In the genomic region with DNA sequence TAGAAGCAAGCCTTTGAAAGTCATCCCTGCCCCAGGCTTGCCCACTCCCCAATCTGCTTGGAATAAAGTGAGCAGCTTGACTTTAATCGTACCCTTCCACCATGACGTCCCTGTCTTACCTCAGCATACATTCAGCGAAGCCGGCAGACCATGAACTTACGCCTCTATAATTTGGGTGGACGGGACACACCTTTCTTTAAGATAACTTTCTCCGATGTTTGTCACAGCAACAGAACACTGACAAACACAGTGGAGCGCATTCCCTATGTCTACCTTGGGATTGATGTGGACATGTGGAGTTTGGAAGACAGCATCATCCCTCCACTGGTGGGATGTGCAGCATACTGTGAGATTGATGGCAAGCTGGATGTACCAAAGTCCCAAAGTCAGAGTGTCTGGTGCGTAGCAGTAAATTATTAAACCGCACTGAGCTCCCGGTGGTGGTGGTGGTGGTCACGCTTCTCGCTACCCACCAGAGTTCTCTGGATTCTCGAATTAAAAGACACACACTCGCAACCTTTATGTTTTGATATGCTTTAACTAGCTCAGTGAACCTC, we compare ENCODE assay signal across 32 mouse cellular contexts. TPM values are rescaled to one million over a fixed set of nuclear protein-coding genes. Genes with fewer than 3 reads are reported as not detected.
A peak's percentile ranks its signal among the peaks of the same experiment; 100 is the strongest.
DNase-seq lines count a peak whose midpoint lies in the region; ATAC-seq and TF ChIP-seq lines count a peak whose summit lies in the region.
"Had no signal": no experiment of that assay in that cellular context is flagged by ENCODE, and none has a peak within 500 bp of the region (broad histone marks: within the 10 kb centered on the region; RNA-seq: fewer than 3 reads in every experiment).

No protein-coding gene starts in this region.

- no peaks in the 10 kb centered on the region for H3K27me3 ChIP-seq in forebrain, embryonic 10.5 days (ENCODE audit: poor library complexity, severe bottlenecking)
- H3K27me3 ChIP-seq in forebrain, embryonic 12.5 days: no peaks in the 10 kb centered on the region
- no peaks in the 10 kb centered on the region for H3K27me3 ChIP-seq in heart, postnatal 0 days (ENCODE audit: control insufficient read depth, insufficient read depth, low read length)
- no peaks in the 10 kb centered on the region for H3K27me3 ChIP-seq in heart, embryonic 12.5 days (replicated peaks)
- no peaks in the 10 kb centered on the region for H3K27me3 ChIP-seq in kidney, embryonic 16.5 days (ENCODE audit: insufficient read depth, low read length)
- no peaks in the 10 kb centered on the region for H3K27me3 ChIP-seq in lung, postnatal 0 days (replicated peaks; ENCODE audit: insufficient read depth, low read length)
- H3K27me3 ChIP-seq: forebrain, embryonic 13.5 days; heart, embryonic 15.5 days; midbrain, embryonic 12.5 days; neural tube, embryonic 12.5 days had no signal

- H3K9me3 ChIP-seq in forebrain, embryonic 10.5 days: no peaks in the 10 kb centered on the region
- H3K9me3 ChIP-seq in forebrain, embryonic 12.5 days: no peaks in the 10 kb centered on the region
- no peaks in the 10 kb centered on the region for H3K9me3 ChIP-seq in heart, postnatal 0 days (replicated peaks; ENCODE audit: control insufficient read depth, low read length)
- no peaks in the 10 kb centered on the region for H3K9me3 ChIP-seq in heart, embryonic 12.5 days (replicated peaks)
- no peaks in the 10 kb centered on the region for H3K9me3 ChIP-seq in kidney, embryonic 16.5 days (ENCODE audit: low read length)
- H3K9me3 ChIP-seq in lung, postnatal 0 days (ENCODE audit: low read length): no peaks in the 10 kb centered on the region
- H3K9me3 ChIP-seq: forebrain, embryonic 13.5 days; heart, embryonic 15.5 days; liver, embryonic 13.5 days; megakaryocyte, embryonic 14.5 days; midbrain, embryonic 12.5 days; neural tube, embryonic 12.5 days had no signal

- ATAC-seq in forebrain, embryonic 12.5 days (ENCODE audit: low FRiP score): no peak
- no peak for ATAC-seq in heart, postnatal 0 days (ENCODE audit: insufficient read depth, low read depth)
- no peak for ATAC-seq in heart, embryonic 12.5 days (ENCODE audit: insufficient number of reproducible peaks, low FRiP score)
- 0 out of 2 replicates have a peak, but pooled peaks have one; percentile 22 for ATAC-seq in kidney, embryonic 16.5 days (ENCODE audit: low FRiP score, low TSS enrichment)
- no peak for ATAC-seq in lung, postnatal 0 days

- H3K4me2 ChIP-seq in forebrain, embryonic 12.5 days: no peak overlapping the region
- no peak overlapping the region for H3K4me2 ChIP-seq in heart, postnatal 0 days (ENCODE audit: low read depth, low read length)
- no peak overlapping the region for H3K4me2 ChIP-seq in heart, embryonic 12.5 days
- H3K4me2 ChIP-seq in kidney, embryonic 16.5 days (replicated peaks; ENCODE audit: low read depth, low read length): no peak overlapping the region
- H3K4me2 ChIP-seq in lung, postnatal 0 days (replicated peaks; ENCODE audit: low read depth, low read length): no peak overlapping the region
- H3K4me2 ChIP-seq: forebrain, embryonic 13.5 days; hindbrain, embryonic 14.5 days; liver, embryonic 13.5 days; lung, embryonic 14.5 days; midbrain, embryonic 12.5 days; neural tube, embryonic 12.5 days had no signal

- H3K9ac ChIP-seq in forebrain, embryonic 12.5 days: no peak overlapping the region
- no peak overlapping the region for H3K9ac ChIP-seq in heart, postnatal 0 days (replicated peaks; ENCODE audit: low read depth, low read length)
- no peak overlapping the region for H3K9ac ChIP-seq in heart, embryonic 12.5 days
- H3K9ac ChIP-seq in kidney, embryonic 16.5 days (replicated peaks; ENCODE audit: low read length): no peak overlapping the region
- H3K9ac ChIP-seq in lung, postnatal 0 days (replicated peaks; ENCODE audit: low read depth): no peak overlapping the region
- H3K9ac ChIP-seq: forebrain, embryonic 13.5 days; heart, embryonic 15.5 days; hindbrain, embryonic 14.5 days; liver, embryonic 13.5 days; lung, embryonic 14.5 days; midbrain, embryonic 12.5 days; neural tube, embryonic 12.5 days had no signal

- WGBS in forebrain, embryonic 10.5 days: 93% methylated on average over 15 of the region's 15 CpGs
- WGBS in forebrain, embryonic 12.5 days: 93% methylated on average over 15 of the region's 15 CpGs
- 90% methylated on average over 15 of the region's 15 CpGs for WGBS in heart, postnatal 0 days
- WGBS in heart, embryonic 12.5 days: 88% methylated on average over 15 of the region's 15 CpGs
- 81% methylated on average over 15 of the region's 15 CpGs for WGBS in kidney, embryonic 16.5 days
- WGBS in lung, postnatal 0 days: 91% methylated on average over 15 of the region's 15 CpGs

- TF ChIP-seq EP300 in heart, postnatal 0 days (IDR thresholded peaks at IDR 0.05; ENCODE audit: low read depth): no peak
- TF ChIP-seq EP300 in lung, postnatal 0 days (IDR thresholded peaks at IDR 0.05): no peak

- H3K27ac ChIP-seq in forebrain, embryonic 10.5 days: no peak overlapping the region
- H3K27ac ChIP-seq in forebrain, embryonic 12.5 days: no peak overlapping the region
- peak overlapping the region; percentile 63; the same call in 1 of the 2 replicates for H3K27ac ChIP-seq in heart, postnatal 0 days (ENCODE audit: low read depth)
- no peak overlapping the region for H3K27ac ChIP-seq in heart, embryonic 12.5 days (ENCODE audit: poor library complexity, severe bottlenecking)
- H3K27ac ChIP-seq in kidney, embryonic 16.5 days (ENCODE audit: low read length): no peak overlapping the region
- 0 out of 2 replicates have a peak overlapping the region, but pooled peaks have one; percentile 68 for H3K27ac ChIP-seq in lung, postnatal 0 days (ENCODE audit: low read length)
- H3K27ac ChIP-seq: forebrain, embryonic 13.5 days; hindbrain, embryonic 14.5 days; layer of hippocampus, adult 2 months; left cerebral cortex, adult 2 months; liver, embryonic 13.5 days; midbrain, embryonic 12.5 days; neural tube, embryonic 12.5 days had no signal

- peak; percentile 9 for DNase-seq in forebrain, embryonic 10.5 days (ENCODE audit: extremely low spot score, low spot score)
- no peak for DNase-seq in heart, postnatal 0 days (ENCODE audit: low spot score)
- DNase-seq in kidney, adult 18-20 months: no peak
- DNase-seq in lung, postnatal 0 days (ENCODE audit: low spot score): no peak
- DNase-seq in lung, postnatal 14 days: no peak
- DNase-seq: adrenal gland, adult 2 months; adrenal gland, postnatal 36 days; cerebellum, adult 18-20 months; cerebellum, postnatal 10 days; gastrocnemius, postnatal 14 days; heart, adult 18-20 months; liver, embryonic 13.5 days; lung, embryonic 14.5 days; lung, postnatal 4 days; right cerebral cortex, adult 18-20 months; spleen, adult 18-20 months; thymus, adult 2 months; thymus, postnatal 36 days had no signal

- H3K36me3 ChIP-seq in forebrain, embryonic 10.5 days (replicated peaks): no peaks in the 10 kb centered on the region
- no peaks in the 10 kb centered on the region for H3K36me3 ChIP-seq in forebrain, embryonic 12.5 days (replicated peaks)
- H3K36me3 ChIP-seq in heart, postnatal 0 days (replicated peaks; ENCODE audit: control insufficient read depth, insufficient read depth, low read length): no peaks in the 10 kb centered on the region
- no peaks in the 10 kb centered on the region for H3K36me3 ChIP-seq in heart, embryonic 12.5 days
- no peaks in the 10 kb centered on the region for H3K36me3 ChIP-seq in kidney, embryonic 16.5 days (ENCODE audit: insufficient read depth, low read length)
- no peaks in the 10 kb centered on the region for H3K36me3 ChIP-seq in lung, postnatal 0 days (ENCODE audit: insufficient read depth, low read length)
- H3K36me3 ChIP-seq: heart, embryonic 15.5 days; liver, embryonic 13.5 days; midbrain, embryonic 12.5 days; neural tube, embryonic 12.5 days had no signal

- H3K4me1 ChIP-seq in forebrain, embryonic 10.5 days: no peaks in the 10 kb centered on the region
- H3K4me1 ChIP-seq in forebrain, embryonic 12.5 days: no peaks in the 10 kb centered on the region
- H3K4me1 ChIP-seq in heart, postnatal 0 days (ENCODE audit: control insufficient read depth, insufficient read depth): no peaks in the 10 kb centered on the region
- H3K4me1 ChIP-seq in heart, embryonic 12.5 days (replicated peaks): peaks cover 16% of the 10 kb centered on the region; the same call in 1 of the 2 replicates
- peaks cover 10% of the 10 kb centered on the region; the same call in 1 of the 2 replicates for H3K4me1 ChIP-seq in kidney, embryonic 16.5 days (ENCODE audit: insufficient read depth, low read length)
- no peaks in the 10 kb centered on the region; the same call in 1 of the 2 replicates for H3K4me1 ChIP-seq in lung, postnatal 0 days (ENCODE audit: insufficient read depth, low read depth, low read length)
- H3K4me1 ChIP-seq: forebrain, embryonic 13.5 days; liver, embryonic 13.5 days; midbrain, embryonic 12.5 days; neural tube, embryonic 12.5 days had no signal

- no peak for TF ChIP-seq CTCF in heart, postnatal 0 days (IDR thresholded peaks at IDR 0.05; ENCODE audit: low read depth)
- no peak for TF ChIP-seq CTCF in lung, postnatal 0 days (IDR thresholded peaks at IDR 0.05)

- no peak overlapping the region for H3K4me3 ChIP-seq in forebrain, embryonic 10.5 days
- H3K4me3 ChIP-seq in forebrain, embryonic 12.5 days (replicated peaks): no peak overlapping the region
- no peak overlapping the region for H3K4me3 ChIP-seq in heart, postnatal 0 days (ENCODE audit: low read depth, low read length)
- H3K4me3 ChIP-seq in heart, embryonic 12.5 days: no peak overlapping the region
- H3K4me3 ChIP-seq in kidney, embryonic 16.5 days (ENCODE audit: low read length): no peak overlapping the region
- no peak overlapping the region for H3K4me3 ChIP-seq in lung, postnatal 0 days (ENCODE audit: low read depth, low read length)
- H3K4me3 ChIP-seq: erythroblast, embryonic 14.5 days; forebrain, embryonic 13.5 days; heart, embryonic 15.5 days; layer of hippocampus, adult 2 months; left cerebral cortex, adult 2 months; liver, embryonic 13.5 days; megakaryocyte, embryonic 14.5 days; midbrain, embryonic 12.5 days; myocyte; neural tube, embryonic 12.5 days had no signal

RNA-seq across cellular contexts. Expression of a gene that starts 13.4 kb away (rescaled TPM):
- polyA plus RNA-seq in forebrain, embryonic 10.5 days (2016; fragmentation: Nextera tagmentation; extraction: Ambion mirVana): 27.1 and 27.8 TPM in 2 replicates
- polyA plus RNA-seq in forebrain, embryonic 12.5 days (2016; fragmentation: Nextera tagmentation; extraction: Ambion mirVana): 21.1 and 25.6 TPM in 2 replicates
- total RNA-seq in heart, postnatal 0 days (2014; rRNA removed; ENCODE audit: low replicate concordance): 12.4 and 26.6 TPM in 2 replicates
- polyA plus RNA-seq in heart, postnatal 0 days (2015; fragmentation: Nextera tagmentation; extraction: Ambion mirVana): 12.6 and 14.5 TPM in 2 replicates
- polyA plus RNA-seq in heart, embryonic 12.5 days (2016; fragmentation: Nextera tagmentation; extraction: Ambion mirVana): 26.6 and 29.8 TPM in 2 replicates
- polyA plus RNA-seq in kidney, embryonic 16.5 days (2015; fragmentation: Nextera tagmentation; extraction: Ambion mirVana): 32.7 and 34.5 TPM in 2 replicates
- 49.0 and 50.0 TPM in 2 replicates for polyA plus RNA-seq in lung, postnatal 0 days (2015; fragmentation: Nextera tagmentation; extraction: Ambion mirVana)
- total RNA-seq: CH12.LX had no signal
- polyA plus RNA-seq: erythroblast, embryonic 14.5 days had no signal

RNA-seq across cellular contexts. Expression of a gene that starts 15.6 kb away (rescaled TPM):
- 7.3 and 7.4 TPM in 2 replicates for polyA plus RNA-seq in forebrain, embryonic 10.5 days (2016; fragmentation: Nextera tagmentation; extraction: Ambion mirVana)
- polyA plus RNA-seq in forebrain, embryonic 12.5 days (2016; fragmentation: Nextera tagmentation; extraction: Ambion mirVana): 6.4 and 8.8 TPM in 2 replicates
- 60.6 and 63.5 TPM in 2 replicates for total RNA-seq in heart, postnatal 0 days (2014; rRNA removed; ENCODE audit: low replicate concordance)
- 15.0 and 15.7 TPM in 2 replicates for polyA plus RNA-seq in heart, postnatal 0 days (2015; fragmentation: Nextera tagmentation; extraction: Ambion mirVana)
- polyA plus RNA-seq in heart, embryonic 12.5 days (2016; fragmentation: Nextera tagmentation; extraction: Ambion mirVana): 43.1 and 47.7 TPM in 2 replicates
- 10.8 and 13.3 TPM in 2 replicates for polyA plus RNA-seq in kidney, embryonic 16.5 days (2015; fragmentation: Nextera tagmentation; extraction: Ambion mirVana)
- polyA plus RNA-seq in lung, postnatal 0 days (2015; fragmentation: Nextera tagmentation; extraction: Ambion mirVana): 19.2 and 23.6 TPM in 2 replicates

Comparison
In these comparisons a context has a peak if more than half of its experiments do, and no peak if none do; other contexts are left out.
1. H3K27ac ChIP-seq: peak in heart, postnatal 0 days (single experiment) and lung, postnatal 0 days (single experiment); none in forebrain, embryonic 10.5 days (single experiment), forebrain, embryonic 12.5 days (single experiment), heart, embryonic 12.5 days (single experiment) and kidney, embryonic 16.5 days (single experiment).